Mouse (Mus musculus): ENCODE measurements around the gene Slc27a2. TPM values are rescaled to one million over a fixed set of nuclear protein-coding genes. Genes with fewer than 3 reads are reported as not detected.
"Not testable (repeated sequence)": the region's sequence is repeated elsewhere in the genome, so short reads cannot be mapped to it uniquely, and the experiment has no call there.

Slc27a2 gene
- polyA plus RNA-seq (2016; fragmentation: Nextera tagmentation; extraction: Ambion mirVana), result 0.58 and 1.4 TPM in 2 replicates

DNA sequence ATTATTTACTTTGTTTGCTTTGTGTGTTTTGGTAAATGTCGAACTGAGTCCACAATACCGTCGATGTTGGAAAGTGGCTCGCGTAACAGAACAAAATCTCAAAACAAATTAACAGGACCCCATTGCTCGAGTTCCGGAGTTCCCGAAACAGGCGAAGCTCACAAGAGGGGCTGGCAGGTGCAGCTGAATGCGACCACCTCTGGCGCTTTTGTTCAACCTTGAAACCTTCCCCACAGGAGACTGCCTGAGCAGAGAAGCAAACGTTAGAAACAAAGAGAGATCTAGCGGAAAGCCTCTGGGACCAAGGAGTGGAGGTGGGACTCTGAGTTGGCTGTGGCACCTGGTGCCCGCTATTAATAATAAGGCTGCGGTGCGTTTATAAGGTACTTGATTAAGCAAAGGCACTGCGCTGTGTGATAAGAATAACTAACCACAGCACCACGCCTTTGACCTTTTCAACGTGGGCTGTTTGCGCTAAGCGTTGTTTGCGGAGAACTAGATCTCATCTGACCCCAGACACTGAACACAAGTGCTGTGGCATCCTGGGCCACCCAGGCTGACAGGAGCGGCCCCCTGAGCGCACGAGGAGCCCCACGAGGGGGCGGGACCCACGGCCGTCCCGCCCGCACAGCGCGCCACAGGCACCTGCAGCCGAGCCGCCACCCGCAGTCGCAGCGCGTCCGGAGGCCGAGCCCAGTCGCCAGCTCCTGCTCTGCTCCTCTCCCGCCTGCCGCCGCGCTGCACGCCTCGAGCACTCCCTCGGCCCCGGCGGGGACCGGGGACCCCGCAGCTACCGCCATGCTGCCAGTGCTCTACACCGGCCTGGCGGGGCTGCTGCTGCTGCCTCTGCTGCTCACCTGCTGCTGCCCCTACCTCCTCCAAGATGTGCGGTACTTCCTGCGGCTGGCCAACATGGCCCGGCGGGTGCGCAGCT is at the start of gene Slc27a2:
TSS of gene Slc27a2 (plus strand) at position 51 of the 934 bp plus-strand sequence.
- Histone ChIP-seq H3K27ac (peak within 1 kb of the TSS; percentile 74), H3K36me3 (no peaks in the 10 kb centered on the region), H3K4me1 (replicated peaks) (peaks cover 18% of the 10 kb centered on the region), H3K9me3 (no peaks in the 10 kb centered on the region), H3K27me3 (ENCODE audit: insufficient read depth, poor library complexity, severe bottlenecking) (peaks cover 68% of the 10 kb centered on the region), H3K4me3 (peak within 1 kb of the TSS; percentile 74)
- WGBS, result 1% methylated on average over 61 of the region's 61 CpGs
- peak; percentile 57 for DNase-seq (ENCODE audit: low spot score)

- no peaks in the 10 kb centered on the region for H3K36me3 ChIP-seq
- H3K27me3 ChIP-seq (ENCODE audit: insufficient read depth, poor library complexity, severe bottlenecking), result no peaks in the 10 kb centered on the region
- H3K27ac ChIP-seq, result no peak overlapping the region
- no peaks in the 10 kb centered on the region for H3K4me1 ChIP-seq (replicated peaks)
- H3K4me3 ChIP-seq, result no peak overlapping the region
- H3K9me3 ChIP-seq, result no peaks in the 10 kb centered on the region
- 93% methylated on average over 1 of the region's 1 CpGs for WGBS
- DNase-seq (ENCODE audit: low spot score), result no peak
These were observed 47.1 kb upstream of the Slc27a2 start for GRCm38 (mm10) chr2:126505156-126505555.

GRCm38 (mm10) chr2:126507477-126507876 is 44.7 kb upstream of the Slc27a2 start:
- no peaks in the 10 kb centered on the region for H3K4me1 ChIP-seq (replicated peaks)
- no peaks in the 10 kb centered on the region for H3K9me3 ChIP-seq
- H3K4me3 ChIP-seq, result no peak overlapping the region
- H3K36me3 ChIP-seq, result no peaks in the 10 kb centered on the region
- H3K27me3 ChIP-seq (ENCODE audit: insufficient read depth, poor library complexity, severe bottlenecking), result no peaks in the 10 kb centered on the region
- DNase-seq (ENCODE audit: low spot score), result no peak
- 89% methylated on average over 5 of the region's 5 CpGs for WGBS
- H3K27ac ChIP-seq, result no peak overlapping the region

DNA sequence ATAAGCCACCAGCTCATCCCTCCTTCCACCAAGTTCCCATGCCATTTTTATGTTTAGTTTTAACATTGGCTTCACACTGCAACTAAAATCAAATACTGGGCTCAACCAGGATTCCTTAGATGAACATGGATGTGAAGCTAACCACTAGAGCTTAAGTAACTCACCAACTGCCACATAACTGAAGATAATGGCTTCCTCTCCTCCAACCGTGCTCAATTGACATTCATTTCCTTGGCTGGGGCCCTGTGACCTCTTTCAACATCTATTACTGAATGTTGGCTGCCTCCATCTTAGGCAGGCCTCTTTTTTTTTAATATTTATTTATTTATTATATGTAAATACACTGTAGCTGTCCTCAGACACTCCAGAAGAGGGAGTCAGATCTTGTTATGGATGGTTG is 44.0 kb upstream of the Slc27a2 start:
- WGBS, result 75% methylated on average over 1 of the region's 1 CpGs
- no peaks in the 10 kb centered on the region for H3K36me3 ChIP-seq
- no peaks in the 10 kb centered on the region for H3K9me3 ChIP-seq
- H3K4me3 ChIP-seq, result no peak overlapping the region
- DNase-seq (ENCODE audit: low spot score), result no peak
- no peak overlapping the region for H3K27ac ChIP-seq
- no peaks in the 10 kb centered on the region for H3K4me1 ChIP-seq (replicated peaks)
- no peaks in the 10 kb centered on the region for H3K27me3 ChIP-seq (ENCODE audit: insufficient read depth, poor library complexity, severe bottlenecking)

GRCm38 (mm10) chr2:126515069-126515826 is 37.0 kb upstream of the Slc27a2 start:
- no peak for DNase-seq (ENCODE audit: low spot score)
- Histone ChIP-seq H3K36me3 (no peaks in the 10 kb centered on the region), H3K4me3 (no peak overlapping the region), H3K27ac (no peak overlapping the region), H3K4me1 (replicated peaks) (no peaks in the 10 kb centered on the region), H3K27me3 (ENCODE audit: insufficient read depth, poor library complexity, severe bottlenecking) (no peaks in the 10 kb centered on the region), H3K9me3 (no peaks in the 10 kb centered on the region)
- 83% methylated on average over 6 of the region's 6 CpGs for WGBS

GRCm38 (mm10) chr2:126519872-126520581 is 32.2 kb upstream of the Slc27a2 start:
- Histone ChIP-seq H3K27me3 (ENCODE audit: insufficient read depth, poor library complexity, severe bottlenecking) (no peaks in the 10 kb centered on the region), H3K27ac (no peak overlapping the region), H3K4me3 (no peak overlapping the region), H3K9me3 (no peaks in the 10 kb centered on the region), H3K36me3 (no peaks in the 10 kb centered on the region), H3K4me1 (replicated peaks) (no peaks in the 10 kb centered on the region)
- WGBS, result 92% methylated on average over 11 of the region's 11 CpGs
- DNase-seq (ENCODE audit: low spot score), result no peak

DNA sequence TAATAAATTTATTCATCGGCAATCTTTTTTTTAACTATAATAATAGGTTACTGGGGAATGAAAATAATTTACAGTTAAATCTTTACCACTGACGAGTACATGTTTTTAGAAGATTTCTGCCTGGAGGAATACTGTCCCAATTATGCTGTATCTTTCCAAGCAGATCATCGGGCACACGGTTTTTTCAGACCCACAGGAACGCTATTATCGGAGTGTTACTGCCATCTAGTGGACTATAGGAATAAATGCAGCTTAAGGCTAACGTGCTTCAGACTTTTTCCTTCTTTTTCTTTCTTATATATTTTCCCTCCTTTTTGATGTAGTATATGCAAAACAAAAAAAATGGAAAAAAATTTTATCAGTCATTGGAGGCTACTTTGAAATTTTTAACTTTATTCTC is 31.4 kb upstream of the Slc27a2 start:
- DNase-seq (ENCODE audit: low spot score), result no peak

DNA sequence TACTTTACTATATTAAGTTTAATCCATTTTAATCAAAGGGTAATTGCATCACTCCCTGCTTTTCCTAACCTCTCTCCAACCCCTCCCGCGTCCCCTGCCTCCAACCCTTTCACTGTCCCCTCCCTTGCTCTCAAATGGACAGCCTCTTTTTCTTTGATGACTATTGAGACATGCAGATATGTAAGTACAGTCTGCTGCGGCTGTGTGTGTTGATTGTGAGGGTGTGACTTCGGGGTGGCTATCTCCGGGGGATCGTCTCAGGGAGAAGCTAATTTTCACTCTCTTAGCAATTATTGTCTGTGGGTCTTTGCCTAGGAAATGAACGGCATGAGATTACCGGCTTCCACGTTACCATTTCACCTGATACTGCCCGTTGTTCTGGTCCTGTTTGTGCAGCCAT is 30.7 kb upstream of the Slc27a2 start:
- 86% methylated on average over 10 of the region's 10 CpGs for WGBS
- no peaks in the 10 kb centered on the region for H3K27me3 ChIP-seq (ENCODE audit: insufficient read depth, poor library complexity, severe bottlenecking)

More for the DNA sequence above, 31.4 kb upstream of the Slc27a2 start:
- Histone ChIP-seq H3K27ac (no peak overlapping the region), H3K4me1 (replicated peaks) (no peaks in the 10 kb centered on the region), H3K4me3 (no peak overlapping the region), H3K27me3 (ENCODE audit: insufficient read depth, poor library complexity, severe bottlenecking) (no peaks in the 10 kb centered on the region), H3K36me3 (no peaks in the 10 kb centered on the region), H3K9me3 (no peaks in the 10 kb centered on the region)
- WGBS, result 16% methylated on average over 7 of the region's 7 CpGs

DNA sequence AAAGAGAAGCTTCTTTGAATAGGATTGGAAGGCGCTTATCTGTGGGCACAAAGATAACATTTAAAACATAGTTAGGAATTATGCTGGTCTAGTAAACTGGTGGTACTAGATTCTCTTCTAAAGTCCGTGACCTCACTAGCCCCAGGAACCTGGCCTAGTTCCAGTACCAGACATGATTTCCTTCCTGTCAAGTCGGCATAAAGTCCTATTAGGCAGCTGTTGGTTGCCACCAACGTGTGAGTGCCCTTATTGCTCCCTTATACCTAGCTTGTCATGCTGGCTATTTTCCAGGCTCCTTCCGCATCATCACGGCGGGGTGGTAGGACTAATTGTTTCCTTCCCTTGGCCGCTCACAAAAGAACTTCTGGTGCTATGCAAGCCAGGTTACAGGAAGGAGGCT is 30.2 kb upstream of the Slc27a2 start:
- Histone ChIP-seq H3K27me3 (ENCODE audit: insufficient read depth, poor library complexity, severe bottlenecking) (no peaks in the 10 kb centered on the region), H3K4me1 (replicated peaks) (no peaks in the 10 kb centered on the region), H3K9me3 (no peaks in the 10 kb centered on the region), H3K4me3 (no peak overlapping the region), H3K36me3 (no peaks in the 10 kb centered on the region), H3K27ac (no peak overlapping the region)
- 80% methylated on average over 8 of the region's 8 CpGs for WGBS
- no peak for DNase-seq (ENCODE audit: low spot score)

More for the DNA sequence above, 30.7 kb upstream of the Slc27a2 start:
- DNase-seq (ENCODE audit: low spot score), result no peak
- H3K27ac ChIP-seq, result no peak overlapping the region
- H3K4me3 ChIP-seq, result no peak overlapping the region
- H3K9me3 ChIP-seq, result no peaks in the 10 kb centered on the region
- no peaks in the 10 kb centered on the region for H3K36me3 ChIP-seq
- no peaks in the 10 kb centered on the region for H3K4me1 ChIP-seq (replicated peaks)

DNA sequence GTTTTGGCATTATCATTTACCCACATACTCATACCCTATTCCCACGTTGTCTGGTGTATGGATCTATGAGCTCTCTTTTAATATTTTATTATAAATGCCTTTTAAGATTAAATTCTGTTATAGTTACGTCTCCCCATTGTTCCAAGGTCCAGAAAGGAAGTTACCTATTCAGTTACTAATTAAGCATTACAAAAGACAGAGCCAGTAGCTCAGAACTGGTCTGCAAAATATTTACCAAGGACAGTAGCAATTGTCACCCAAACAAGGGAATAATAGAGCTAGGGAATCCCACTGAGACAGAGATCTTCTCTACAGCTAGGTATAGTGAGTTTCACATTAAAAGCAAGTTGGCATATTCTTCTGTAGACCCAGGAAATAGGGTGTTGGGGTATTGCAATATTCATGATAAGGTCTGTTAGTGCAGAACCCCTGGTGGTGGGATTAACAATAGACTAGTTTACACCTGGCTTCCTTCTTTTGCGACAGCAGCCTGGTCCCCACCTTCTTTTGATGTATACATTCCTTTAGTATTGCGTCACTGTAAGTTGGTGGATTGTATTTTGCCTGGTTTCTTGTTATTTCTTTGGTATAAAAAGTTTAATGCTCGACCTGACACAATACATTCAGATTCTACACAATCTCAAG is 29.0 kb upstream of the Slc27a2 start:
- H3K4me1 ChIP-seq (replicated peaks); H3K36me3 ChIP-seq; H3K4me3 ChIP-seq; DNase-seq (ENCODE audit: low spot score); H3K27me3 ChIP-seq (ENCODE audit: insufficient read depth, poor library complexity, severe bottlenecking); H3K27ac ChIP-seq; H3K9me3 ChIP-seq: not testable (repeated sequence)
- WGBS, result 68% methylated on average over 5 of the region's 5 CpGs

DNA sequence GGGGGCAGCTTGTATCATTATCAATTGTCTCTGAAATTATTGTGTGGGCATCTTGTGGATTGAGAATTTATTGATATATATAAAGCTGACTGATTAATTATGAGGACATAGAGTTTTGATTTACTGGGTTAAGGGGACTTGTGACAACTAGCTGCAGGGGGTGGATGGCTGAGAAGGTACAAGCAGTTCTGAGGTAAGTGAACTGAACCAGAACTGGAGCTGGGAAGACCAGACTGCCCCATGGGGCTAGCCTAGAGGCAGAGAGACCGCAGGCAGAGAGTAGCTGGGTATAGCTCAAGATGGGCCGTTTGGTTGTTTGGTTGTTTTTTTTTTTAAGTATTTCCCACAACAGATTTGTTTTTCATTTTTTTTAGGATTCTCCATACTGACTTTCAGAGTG is 27.9 kb upstream of the Slc27a2 start:
- Histone ChIP-seq H3K9me3 (no peaks in the 10 kb centered on the region), H3K27me3 (ENCODE audit: insufficient read depth, poor library complexity, severe bottlenecking) (no peaks in the 10 kb centered on the region), H3K27ac (no peak overlapping the region), H3K4me3 (no peak overlapping the region), H3K4me1 (replicated peaks) (no peaks in the 10 kb centered on the region), H3K36me3 (no peaks in the 10 kb centered on the region)
- 90% methylated on average over 2 of the region's 2 CpGs for WGBS
- no peak for DNase-seq (ENCODE audit: low spot score)

GRCm38 (mm10) chr2:126527461-126527860 is 24.7 kb upstream of the Slc27a2 start:
- no peak overlapping the region for H3K4me3 ChIP-seq
- no peaks in the 10 kb centered on the region for H3K27me3 ChIP-seq (ENCODE audit: insufficient read depth, poor library complexity, severe bottlenecking)
- WGBS, result 91% methylated on average over 8 of the region's 8 CpGs
- no peak overlapping the region for H3K27ac ChIP-seq
- no peak for DNase-seq (ENCODE audit: low spot score)
- no peaks in the 10 kb centered on the region for H3K9me3 ChIP-seq
- no peaks in the 10 kb centered on the region for H3K4me1 ChIP-seq (replicated peaks)
- no peaks in the 10 kb centered on the region for H3K36me3 ChIP-seq
